Mouse (Mus musculus) cerebellum, postnatal 25 days (tissue): ENCODE measurements around the gene Spink4.

Experiments
- DNase-seq, 2 experiments: peaks; one replicate each; pipeline ENCODE4 v3.0.0; 2021; ENCODE audit warnings: mixed read lengths in 2 of 2

Spink4 gene

GRCm38 (mm10) chr4:40969781-40970591 lies 50.1 kb downstream of the Spink4 start:
- peak; percentile 12 to 26 for DNase-seq

- DNase-seq = no peak
Observed at GRCm38 (mm10) chr4:40970592-40970841, 50.7 kb downstream of the Spink4 start.

- peak; percentile 97 to 98 for DNase-seq
Observed at GRCm38 (mm10) chr4:40970842-40971701, 51.2 kb downstream of the Spink4 start, which contains the start of gene Nfx1. TSS of gene Nfx1 (plus strand) at chr4:40970906.

- peak in 1 of 2 experiments; percentile 46 for DNase-seq
Observed at GRCm38 (mm10) chr4:40971744-40972143, 51.9 kb downstream of the Spink4 start.

- no peak for DNase-seq
Observed at GRCm38 (mm10) chr4:40974011-40974410, 54.2 kb downstream of the Spink4 start.

- no peak for DNase-seq
Observed at GRCm38 (mm10) chr4:40975678-40976077, 55.8 kb downstream of the Spink4 start.

- DNase-seq = no peak
Observed at GRCm38 (mm10) chr4:40976651-40977050, 56.8 kb downstream of the Spink4 start.

- DNase-seq = no peak
Observed at GRCm38 (mm10) chr4:40979430-40979829, 59.6 kb downstream of the Spink4 start.
